ENCODE assay signal across 20 mouse cellular contexts in the genomic region with DNA sequence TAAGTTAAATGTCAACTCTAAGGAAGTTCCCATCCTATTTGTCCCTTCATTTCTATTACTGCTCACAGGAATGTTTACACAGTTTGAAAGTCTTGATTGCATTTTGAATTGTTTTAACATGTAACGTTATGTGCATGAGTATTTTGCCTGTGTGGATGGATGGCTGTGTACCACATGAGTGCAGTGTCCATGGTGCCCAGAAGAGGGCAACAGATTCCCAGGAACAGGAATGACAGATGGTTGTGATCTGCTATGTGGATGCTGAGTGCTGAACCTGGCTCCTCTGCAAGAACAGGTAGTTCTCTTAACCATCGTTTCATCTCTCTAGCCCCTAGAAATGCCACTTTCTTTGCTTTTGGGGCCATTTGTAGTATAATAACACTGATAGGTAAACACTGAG.
A peak's percentile ranks its signal among the peaks of the same experiment; 100 is the strongest.
DNase-seq lines count a peak whose midpoint lies in the region; ATAC-seq and TF ChIP-seq lines count a peak whose summit lies in the region.
"Had no signal": no experiment of that assay in that cellular context is flagged by ENCODE, and none has a peak within 500 bp of the region (broad histone marks: within the 10 kb centered on the region; RNA-seq: fewer than 3 reads in every experiment).

No protein-coding gene starts in this region.

- no peak overlapping the region for H3K4me2 ChIP-seq in liver, embryonic 11.5 days
- H3K4me2 ChIP-seq: embryonic facial prominence, embryonic 13.5 days; heart, embryonic 15.5 days; neural tube, embryonic 13.5 days had no signal

- H3K4me1 ChIP-seq in kidney, adult 2 months (ENCODE audit: control insufficient read depth, insufficient read depth, low read length): no peaks in the 10 kb centered on the region
- H3K4me1 ChIP-seq in liver, embryonic 11.5 days (replicated peaks; ENCODE audit: control insufficient read depth, insufficient read depth, low read length): no peaks in the 10 kb centered on the region
- H3K4me1 ChIP-seq: embryonic facial prominence, embryonic 13.5 days; heart, embryonic 15.5 days; hindbrain, embryonic 10.5 days; neural tube, embryonic 13.5 days had no signal

- no peaks in the 10 kb centered on the region for H3K9me3 ChIP-seq in liver, embryonic 11.5 days (ENCODE audit: control insufficient read depth, low read length)
- H3K9me3 ChIP-seq: embryonic facial prominence, embryonic 13.5 days; heart, embryonic 15.5 days had no signal

- 83% methylated on average over 2 of the region's 2 CpGs for WGBS in kidney, adult 2 months
- 84% methylated on average over 2 of the region's 2 CpGs for WGBS in liver, embryonic 11.5 days

- H3K27ac ChIP-seq in kidney, adult 2 months (ENCODE audit: insufficient read depth, low read depth, low read length): no peak overlapping the region
- no peak overlapping the region for H3K27ac ChIP-seq in liver, embryonic 11.5 days (ENCODE audit: low read depth, low read length)
- H3K27ac ChIP-seq: embryonic facial prominence, embryonic 13.5 days; heart, embryonic 15.5 days; hindbrain, embryonic 10.5 days; neural tube, embryonic 13.5 days had no signal

- no peak overlapping the region for H3K4me3 ChIP-seq in kidney, adult 2 months (ENCODE audit: insufficient read depth, low read depth, low read length)
- H3K4me3 ChIP-seq in liver, embryonic 11.5 days (ENCODE audit: low read depth, low read length): no peak overlapping the region
- H3K4me3 ChIP-seq: embryonic facial prominence, embryonic 13.5 days; heart, embryonic 15.5 days; hindbrain, embryonic 10.5 days; neural tube, embryonic 13.5 days had no signal

- H3K27me3 ChIP-seq in kidney, adult 2 months (replicated peaks; ENCODE audit: control insufficient read depth, insufficient read depth, low read length): no peaks in the 10 kb centered on the region
- H3K27me3 ChIP-seq in liver, embryonic 11.5 days (replicated peaks; ENCODE audit: control insufficient read depth, insufficient read depth, low read length): no peaks in the 10 kb centered on the region
- H3K27me3 ChIP-seq: embryonic facial prominence, embryonic 13.5 days; heart, embryonic 15.5 days; neural tube, embryonic 13.5 days had no signal

- no peak overlapping the region for H3K9ac ChIP-seq in liver, embryonic 11.5 days (ENCODE audit: low read depth, low read length)
- H3K9ac ChIP-seq: embryonic facial prominence, embryonic 13.5 days; heart, embryonic 15.5 days; liver, postnatal 0 days; neural tube, embryonic 13.5 days had no signal

- DNase-seq in adrenal gland, adult (ENCODE audit: inconsistent age in 2 of 2, low spot score in 1 of 2): peak; percentile 4 to 38
- no peak for DNase-seq in adrenal gland, postnatal 25 days
- peak; percentile 3 for DNase-seq in kidney, adult 2 months
- no peak for DNase-seq in kidney, adult 18-20 months
- DNase-seq in A20 (ENCODE audit: low read depth, low spot score): peak; percentile 7
- peak; percentile 24 for DNase-seq in R1 (ENCODE audit: low read depth, low spot score)
- no peak for DNase-seq in embryo, embryonic 10 days (ENCODE audit: low spot score)
- DNase-seq in liver, embryonic 11.5 days (ENCODE audit: low spot score): no peak
- DNase-seq: cerebellum, adult 2 months; heart, adult 11 months; kidney, postnatal 25 days; liver, postnatal 0 days; lung, postnatal 36 days; thymus, postnatal 14 days had no signal

- no peaks in the 10 kb centered on the region for H3K36me3 ChIP-seq in kidney, adult 2 months (ENCODE audit: control insufficient read depth, insufficient read depth, low read length)
- H3K36me3 ChIP-seq in liver, embryonic 11.5 days (ENCODE audit: control insufficient read depth, insufficient read depth, low read length): no peaks in the 10 kb centered on the region
- H3K36me3 ChIP-seq: embryonic facial prominence, embryonic 13.5 days; G1E; heart, embryonic 15.5 days; hindbrain, embryonic 10.5 days; neural tube, embryonic 13.5 days had no signal

- no peak for TF ChIP-seq POLR2A in kidney, adult 2 months (IDR thresholded peaks at IDR 0.05; ENCODE audit: low read depth, low read length)

- ATAC-seq in liver, embryonic 11.5 days (replicated peaks; ENCODE audit: low FRiP score): no peak
- ATAC-seq: inflammation-experienced regulatory T-cells, adult 6 months; liver, postnatal 0 days had no signal

- peak; percentile 34; the same call in 1 of the 2 replicates for TF ChIP-seq CTCF in kidney, adult 2 months (conservative IDR thresholded peaks at IDR 0.05; ENCODE audit: insufficient read depth, insufficient read length, low read depth, low read length)

Comparison
In these comparisons a context has a peak if more than half of its experiments do, and no peak if none do; other contexts are left out.
1. DNase-seq: peak in adrenal gland, adult (2 of 2), kidney, adult 2 months (single experiment), A20 (single experiment) and R1 (single experiment); none in adrenal gland, postnatal 25 days (single experiment), kidney, adult 18-20 months (single experiment), embryo, embryonic 10 days (single experiment) and liver, embryonic 11.5 days (single experiment).